Mouse (Mus musculus) layer of hippocampus, adult 9-10 months (tissue): ENCODE results near the gene Cpox.

ENCODE experiments used
- DNase-seq: peaks from one replicate; pipeline ENCODE4 v3.0.0; 2022; ENCODE audit warnings: low spot score

The Cpox gene

GRCm38 (mm10) chr16:58669264-58669663, 828 bp upstream of the Cpox start:
- no peak for DNase-seq

GRCm38 (mm10) chr16:58670643-58671042, 551 bp downstream of the Cpox start:
- DNase-seq, result no peak

- no peak for DNase-seq
Measured at GRCm38 (mm10) chr16:58671212-58671985, 1.3 kb downstream of the Cpox start.

- DNase-seq, result no peak
Measured at GRCm38 (mm10) chr16:58672396-58672795, 2.3 kb downstream of the Cpox start.

- no peak for DNase-seq
Measured at GRCm38 (mm10) chr16:58673811-58674410, 3.8 kb downstream of the Cpox start.

GRCm38 (mm10) chr16:58675256-58675655, 5.2 kb downstream of the Cpox start:
- no peak for DNase-seq

GRCm38 (mm10) chr16:58676156-58676555, 6.1 kb downstream of the Cpox start:
- DNase-seq, result no peak

- DNase-seq, result no peak
Measured at GRCm38 (mm10) chr16:58676633-58677032, 6.5 kb downstream of the Cpox start.

GRCm38 (mm10) chr16:58677491-58677890, 7.4 kb downstream of the Cpox start:
- no peak for DNase-seq

GRCm38 (mm10) chr16:58678660-58679059, 8.6 kb downstream of the Cpox start:
- DNase-seq, result no peak

- DNase-seq, result no peak
Measured at GRCm38 (mm10) chr16:58682046-58682445, 12.0 kb downstream of the Cpox start.

GRCm38 (mm10) chr16:58682870-58683269, 12.8 kb downstream of the Cpox start:
- no peak for DNase-seq

- DNase-seq, result no peak
Measured at GRCm38 (mm10) chr16:58683911-58684310, 13.8 kb downstream of the Cpox start.

GRCm38 (mm10) chr16:58684537-58684936, 14.4 kb downstream of the Cpox start:
- no peak for DNase-seq

- no peak for DNase-seq
Measured at GRCm38 (mm10) chr16:58685548-58686537, 15.8 kb downstream of the Cpox start.

GRCm38 (mm10) chr16:58688534-58688933, 18.4 kb downstream of the Cpox start:
- no peak for DNase-seq

GRCm38 (mm10) chr16:58689555-58690169, 19.6 kb downstream of the Cpox start:
- no peak for DNase-seq

GRCm38 (mm10) chr16:58690322-58690732, 20.2 kb downstream of the Cpox start:
- DNase-seq, result no peak

- DNase-seq, result no peak
Measured at GRCm38 (mm10) chr16:58694091-58694490, 24.0 kb downstream of the Cpox start.

GRCm38 (mm10) chr16:58696796-58697195, 26.7 kb downstream of the Cpox start:
- DNase-seq, result no peak

GRCm38 (mm10) chr16:58697261-58697660, 27.2 kb downstream of the Cpox start:
- no peak for DNase-seq

GRCm38 (mm10) chr16:58700174-58700573, 30.1 kb downstream of the Cpox start:
- no peak for DNase-seq
